Mouse (Mus musculus): Measurements from ENCODE around the gene Fpr3.
"Not testable (repeated sequence)": the region's sequence is repeated elsewhere in the genome, so short reads cannot be mapped to it uniquely, and the experiment has no call there.

Fpr3 gene

GRCm38 (mm10) chr17:17887774-17888248 lies at the start of gene Fpr3, which contains the start of gene Fpr2:
TSS of gene Fpr3 (plus strand) at chr17:17887852.
TSS of gene Fpr2 (plus strand) at chr17:17887824.
- DNase-seq, result no peak

DNA sequence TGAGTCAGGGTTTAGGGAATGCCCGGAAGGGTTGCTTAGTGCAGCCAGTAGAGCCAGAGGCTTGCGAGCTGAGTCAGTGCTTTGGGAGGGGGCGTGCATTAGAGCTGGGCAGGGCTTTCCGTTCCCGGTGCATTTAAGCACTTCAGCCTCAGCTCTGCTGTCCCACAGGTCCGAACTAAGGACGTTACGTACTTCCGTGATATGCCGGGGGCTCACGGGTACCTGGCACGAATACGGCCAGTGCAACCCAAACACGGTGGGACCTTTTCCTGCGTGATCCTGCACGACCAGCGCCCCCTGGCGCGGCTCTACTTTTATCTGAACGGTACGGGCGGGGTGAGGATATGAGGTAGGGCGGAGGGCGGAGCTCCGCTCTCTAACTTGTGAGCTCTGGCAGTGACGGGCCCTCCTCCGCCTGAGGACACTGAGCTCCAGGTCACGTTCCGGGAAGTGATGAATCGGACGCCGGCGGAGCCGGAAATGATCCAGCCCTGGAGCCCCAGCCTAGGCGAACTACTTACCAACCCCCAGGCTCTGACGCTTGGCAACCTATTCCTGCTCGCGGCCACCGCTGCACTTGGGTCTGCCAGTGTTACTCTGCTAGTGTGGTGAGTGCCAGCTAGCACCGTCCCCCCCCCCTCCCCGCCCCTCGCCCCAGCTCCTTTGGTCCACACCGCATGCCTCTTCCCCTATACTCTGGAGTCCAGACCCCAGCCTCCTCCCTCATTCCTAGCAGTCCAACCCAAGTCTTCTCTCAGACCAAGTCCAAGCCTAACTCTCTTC lies 49.5 kb upstream of the Fpr3 start:
- peak; percentile 98 for DNase-seq

GRCm38 (mm10) chr17:17839276-17839675 lies 48.4 kb upstream of the Fpr3 start:
- no peak for DNase-seq

DNA sequence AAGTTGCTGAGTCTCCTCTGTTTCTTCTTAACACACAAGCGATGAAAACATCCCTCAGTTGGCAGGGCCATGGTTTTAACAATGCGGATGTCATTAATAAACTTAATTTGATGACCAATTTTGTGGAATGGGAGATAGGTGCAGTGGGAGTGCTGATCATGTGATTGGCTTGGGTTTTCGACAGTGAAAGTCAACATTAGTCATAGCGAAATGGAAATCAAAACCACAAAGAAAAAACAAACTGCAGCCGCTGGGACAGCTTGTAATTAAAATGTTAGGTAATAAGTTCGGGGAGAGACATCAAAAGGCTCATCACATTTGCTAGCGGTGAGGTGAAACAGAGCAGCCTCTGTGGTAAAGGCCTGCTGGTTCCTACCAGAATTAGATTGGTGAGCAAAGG lies 46.9 kb upstream of the Fpr3 start:
- no peak for DNase-seq

- DNase-seq, result no peak
Observed at GRCm38 (mm10) chr17:17843534-17844261, 44.0 kb upstream of the Fpr3 start.

- DNase-seq, result not testable (repeated sequence)
Observed at GRCm38 (mm10) chr17:17844606-17845005, 43.0 kb upstream of the Fpr3 start.

GRCm38 (mm10) chr17:17845187-17846027 lies 42.2 kb upstream of the Fpr3 start:
- peak; percentile 16 for DNase-seq

- DNase-seq, result no peak
Observed at GRCm38 (mm10) chr17:17848988-17849387, 38.7 kb upstream of the Fpr3 start.

- no peak for DNase-seq
Observed at GRCm38 (mm10) chr17:17849906-17850712, 37.5 kb upstream of the Fpr3 start.

DNA sequence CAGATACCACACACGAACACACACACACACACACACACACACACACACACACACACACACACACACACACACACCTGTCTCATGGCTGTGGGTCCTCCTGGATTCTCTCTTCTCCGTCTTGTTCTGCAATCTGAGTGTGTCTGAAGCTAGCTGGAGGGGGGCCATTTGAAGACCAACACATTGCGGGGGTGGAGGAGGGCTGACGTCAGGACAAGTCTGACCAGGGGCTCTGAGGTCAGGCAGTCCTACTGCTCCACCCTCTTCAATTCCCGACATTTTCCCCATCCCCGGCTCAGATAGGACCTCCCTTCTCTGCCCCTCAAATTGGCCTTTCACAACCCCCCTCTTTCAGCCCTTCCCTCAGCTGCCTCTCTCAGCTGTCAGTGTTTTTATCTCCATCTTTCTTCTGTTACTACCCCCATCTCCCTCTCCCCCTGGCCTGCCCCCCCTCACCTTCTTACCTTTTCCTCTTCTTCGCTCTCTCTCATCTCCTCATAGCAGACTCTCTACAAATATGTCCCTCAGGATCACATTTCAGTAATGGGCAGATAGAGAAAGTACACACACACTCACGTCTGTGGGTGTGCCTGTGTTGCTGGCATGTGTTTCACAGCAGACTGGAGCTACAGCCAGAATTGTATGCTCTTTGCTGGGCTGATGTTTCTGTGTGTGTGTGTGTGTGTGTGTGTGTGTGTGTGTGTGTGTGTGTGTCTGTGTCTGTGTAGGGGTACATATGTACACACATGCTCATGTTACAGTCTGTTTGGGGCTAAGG lies 32.4 kb upstream of the Fpr3 start, which contains the start of gene Has1:
Has1 (minus strand) TSS at position 142 of the 775 bp plus-strand sequence.
- no peak for DNase-seq

DNA sequence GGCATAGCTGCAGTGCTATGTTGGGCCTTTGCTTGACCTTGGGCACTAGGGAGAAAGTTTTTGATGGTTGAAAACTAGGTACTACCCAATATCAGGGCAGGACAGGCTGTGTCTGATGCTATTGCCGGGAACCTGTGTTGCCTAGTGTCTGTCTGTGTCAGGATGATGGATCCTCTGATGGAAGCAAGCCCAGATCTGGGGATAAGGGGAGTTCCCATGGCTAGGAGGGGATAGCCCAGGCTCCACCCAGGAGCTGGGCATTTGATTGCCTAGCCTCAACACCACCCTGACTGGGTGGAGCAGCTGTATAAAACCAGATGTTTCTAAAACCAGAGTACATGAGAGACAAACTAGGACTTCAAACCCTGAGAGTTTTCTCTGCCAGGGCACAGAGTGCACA lies 31.0 kb upstream of the Fpr3 start:
- no peak for DNase-seq

DNA sequence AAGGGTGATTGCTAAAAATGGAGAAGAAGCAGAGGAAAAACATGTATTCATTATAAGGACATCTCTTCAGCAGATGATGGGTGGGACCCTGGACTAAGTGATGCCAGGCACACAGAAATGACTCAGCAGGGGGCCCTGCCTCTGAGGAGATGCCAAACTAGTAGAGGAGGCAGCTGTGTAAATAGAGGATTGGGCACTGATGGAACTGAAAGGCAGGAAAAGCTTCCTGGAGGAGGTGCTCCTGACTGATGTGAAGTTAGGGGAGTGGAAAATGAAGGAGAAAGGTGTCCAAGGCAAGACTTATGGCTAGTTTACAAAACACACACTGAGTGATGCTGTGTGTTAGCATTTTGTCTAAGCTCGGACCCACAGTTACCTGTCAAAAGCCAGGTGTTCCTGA lies 30.2 kb upstream of the Fpr3 start:
- no peak for DNase-seq

DNA sequence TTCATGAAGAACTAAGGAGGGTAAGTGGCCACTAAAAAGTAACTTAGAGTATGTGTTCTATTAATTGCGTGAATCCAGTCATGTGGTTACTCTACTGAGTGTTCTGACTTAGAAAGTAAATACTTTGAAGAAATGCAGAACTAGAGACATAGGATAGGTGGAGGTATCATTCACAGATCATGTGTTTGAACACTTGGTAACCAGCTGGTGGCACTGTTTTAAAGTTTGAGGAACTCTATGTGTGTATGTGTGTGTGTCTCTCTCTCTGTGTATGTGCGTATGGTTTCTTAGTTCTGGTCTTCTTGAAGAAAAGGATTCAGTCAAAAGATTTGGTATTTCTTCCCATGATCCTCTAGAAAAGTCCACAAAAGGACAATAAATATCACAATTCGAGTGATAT lies 27.5 kb upstream of the Fpr3 start:
- no peak for DNase-seq

- no peak for DNase-seq
Observed at GRCm38 (mm10) chr17:17862360-17862759, 25.3 kb upstream of the Fpr3 start.

DNA sequence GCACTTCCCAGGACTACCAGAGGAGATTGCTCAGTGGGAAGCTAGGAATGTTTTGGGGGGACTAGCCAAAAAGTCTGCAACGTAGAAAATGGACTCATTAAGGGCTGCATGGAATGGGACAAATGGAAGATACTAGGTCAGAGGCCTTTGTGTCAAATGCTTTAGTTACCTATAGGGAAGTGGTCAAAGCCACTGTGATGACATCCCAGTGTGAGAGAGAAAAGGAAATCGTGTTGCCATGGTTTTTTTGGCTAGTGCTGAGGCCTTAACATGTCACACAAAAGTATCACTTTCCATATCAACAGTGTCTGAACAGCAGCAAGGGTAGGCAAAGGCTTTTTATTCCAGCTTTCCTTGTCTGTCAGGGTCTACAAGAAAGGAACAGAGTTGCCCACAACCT lies 22.5 kb upstream of the Fpr3 start:
- DNase-seq, result no peak

DNA sequence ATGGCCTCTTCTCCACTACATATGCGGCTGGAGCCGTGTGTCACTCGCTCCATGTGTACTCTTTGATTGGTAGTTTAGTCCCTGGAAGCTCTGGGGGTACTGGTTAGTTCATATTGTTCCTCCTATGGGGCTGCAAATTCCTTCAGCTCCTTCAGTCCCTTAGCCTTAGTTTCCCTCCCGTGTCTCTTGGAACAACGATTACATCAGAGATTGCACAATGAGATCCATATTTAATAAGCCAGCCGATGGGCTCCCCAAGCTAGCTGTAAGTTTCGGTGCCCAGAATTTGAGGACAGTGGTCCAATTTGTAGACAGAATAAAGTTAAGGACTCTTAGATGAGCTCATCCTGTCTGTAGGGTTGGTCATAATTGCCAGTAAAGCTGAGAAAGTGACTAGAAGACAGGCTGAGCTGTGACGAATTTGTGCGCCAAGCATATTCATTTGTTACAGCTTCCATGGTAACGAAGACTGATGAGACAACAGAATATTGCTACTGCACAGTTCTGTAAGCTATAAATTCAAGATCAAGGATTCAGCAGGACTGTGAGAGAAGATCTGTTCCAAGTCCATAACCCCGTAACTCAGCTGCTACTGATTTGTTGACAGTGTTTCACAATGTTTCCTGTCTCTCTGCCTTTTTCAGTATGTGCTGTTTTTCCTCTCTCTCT lies 20.7 kb upstream of the Fpr3 start:
- no peak for DNase-seq

GRCm38 (mm10) chr17:17870892-17871550 lies 16.6 kb upstream of the Fpr3 start:
- no peak for DNase-seq

- no peak for DNase-seq
Observed at GRCm38 (mm10) chr17:17871697-17872096, 16.0 kb upstream of the Fpr3 start.

DNA sequence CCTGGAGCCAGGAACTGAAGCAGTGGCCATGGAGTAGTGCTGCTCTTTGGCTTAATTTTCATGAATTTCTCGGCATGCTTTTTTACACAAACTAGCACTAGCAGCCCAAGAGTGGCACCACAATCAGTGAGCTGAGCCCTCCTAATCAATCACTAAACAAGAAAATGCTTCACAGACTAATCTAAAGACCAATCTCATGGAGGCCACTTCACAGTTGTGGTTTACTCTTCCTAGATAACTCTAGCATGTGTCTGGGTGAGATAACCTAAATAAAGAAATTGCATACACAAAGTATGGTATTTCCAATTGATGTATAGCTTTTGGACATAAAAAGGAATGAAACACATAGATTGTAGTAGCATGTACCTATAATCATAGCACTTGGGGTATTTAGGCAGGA lies 8.3 kb upstream of the Fpr3 start:
- no peak for DNase-seq

GRCm38 (mm10) chr17:17882672-17883071 lies 5.0 kb upstream of the Fpr3 start:
- DNase-seq, result no peak
